In the genomic region with DNA sequence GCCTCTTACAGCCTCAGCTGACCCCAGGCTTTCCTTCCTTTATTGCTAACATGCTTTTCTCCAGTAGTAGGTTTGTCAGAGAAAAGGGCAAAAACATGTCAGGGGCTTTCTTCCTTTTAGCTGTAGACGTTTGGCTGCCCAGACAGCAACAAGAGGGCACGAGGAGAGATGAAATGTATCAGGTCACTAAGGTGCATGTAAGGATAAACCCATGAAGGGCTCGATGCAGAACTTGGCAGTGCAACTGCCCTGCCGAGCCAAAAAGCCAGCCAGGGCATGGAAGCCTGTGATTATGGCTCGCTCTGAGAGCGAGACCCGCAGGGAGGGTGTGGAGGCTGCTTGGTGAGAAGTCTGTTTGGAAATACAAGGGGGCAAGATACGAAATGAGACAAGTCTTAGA, we compare ENCODE assay signal across 8 mouse cellular contexts.
DNase-seq lines count a peak whose midpoint lies in the region; ATAC-seq and TF ChIP-seq lines count a peak whose summit lies in the region.
"Had no signal": no experiment of that assay in that cellular context is flagged by ENCODE, and none has a peak within 500 bp of the region (broad histone marks: within the 10 kb centered on the region; RNA-seq: fewer than 3 reads in every experiment).

No protein-coding gene starts in this region.

- 0 out of 2 replicates have a peak overlapping the region, but pooled peaks have one; percentile 16 for H3K9ac ChIP-seq in limb, embryonic 14.5 days (ENCODE audit: low read depth, low read length, severe bottlenecking)

- H3K27ac ChIP-seq in limb, embryonic 14.5 days (replicated peaks; ENCODE audit: low read depth, low read length): peak overlapping the region; percentile 48

- peak; percentile 19 to 47 for DNase-seq in lung, postnatal 4 days
- no peak for DNase-seq in lung, adult 18-20 months
- peak; percentile 95 to 97 for DNase-seq in cerebellum, postnatal 10 days
- DNase-seq in gastrocnemius, adult 8-10 months (ENCODE audit: low spot score in 2 of 2): peak; percentile 48 to 72
- no peak for DNase-seq in limb, embryonic 14.5 days (ENCODE audit: low spot score)
- no peak for DNase-seq in urinary bladder, postnatal 10 days (ENCODE audit: low spot score)
- no peak for DNase-seq in kidney, postnatal 14 days

- no peak for ATAC-seq in limb, embryonic 14.5 days (ENCODE audit: low FRiP score, low read depth)
- ATAC-seq: Patski had no signal

- H3K4me1 ChIP-seq in limb, embryonic 14.5 days (ENCODE audit: control insufficient read depth, insufficient read depth, low read length): peaks cover 27% of the 10 kb centered on the region

- no peak overlapping the region for H3K4me3 ChIP-seq in limb, embryonic 14.5 days (replicated peaks; ENCODE audit: low read length)

- no peaks in the 10 kb centered on the region for H3K9me3 ChIP-seq in limb, embryonic 14.5 days (ENCODE audit: control insufficient read depth, low read length)

- no peaks in the 10 kb centered on the region for H3K36me3 ChIP-seq in limb, embryonic 14.5 days (ENCODE audit: control insufficient read depth, insufficient read depth, low read length)

- H3K4me2 ChIP-seq in limb, embryonic 14.5 days (replicated peaks; ENCODE audit: low read depth, low read length, severe bottlenecking): 0 out of 2 replicates have a peak overlapping the region, but pooled peaks have one; percentile 10

- no peaks in the 10 kb centered on the region for H3K27me3 ChIP-seq in limb, embryonic 14.5 days (ENCODE audit: control insufficient read depth, insufficient read depth, low read length)
- H3K27me3 ChIP-seq: Patski had no signal

- 58% methylated on average over 8 of the region's 8 CpGs for WGBS in limb, embryonic 14.5 days

- TF ChIP-seq POLR2A in limb, embryonic 14.5 days (IDR thresholded peaks at IDR 0.05; ENCODE audit: borderline replicate concordance, extremely low read depth, insufficient read depth, insufficient read length): no peak

Comparison
In these comparisons a context has a peak if more than half of its experiments do, and no peak if none do; other contexts are left out.
1. DNase-seq: peak in lung, postnatal 4 days (2 of 2), cerebellum, postnatal 10 days (2 of 2) and gastrocnemius, adult 8-10 months (2 of 2); none in lung, adult 18-20 months (0 of 2), limb, embryonic 14.5 days (single experiment), urinary bladder, postnatal 10 days (single experiment) and kidney, postnatal 14 days (single experiment).